Comparison of ENCODE assay signal across 18 mouse cellular contexts in the genomic region with DNA sequence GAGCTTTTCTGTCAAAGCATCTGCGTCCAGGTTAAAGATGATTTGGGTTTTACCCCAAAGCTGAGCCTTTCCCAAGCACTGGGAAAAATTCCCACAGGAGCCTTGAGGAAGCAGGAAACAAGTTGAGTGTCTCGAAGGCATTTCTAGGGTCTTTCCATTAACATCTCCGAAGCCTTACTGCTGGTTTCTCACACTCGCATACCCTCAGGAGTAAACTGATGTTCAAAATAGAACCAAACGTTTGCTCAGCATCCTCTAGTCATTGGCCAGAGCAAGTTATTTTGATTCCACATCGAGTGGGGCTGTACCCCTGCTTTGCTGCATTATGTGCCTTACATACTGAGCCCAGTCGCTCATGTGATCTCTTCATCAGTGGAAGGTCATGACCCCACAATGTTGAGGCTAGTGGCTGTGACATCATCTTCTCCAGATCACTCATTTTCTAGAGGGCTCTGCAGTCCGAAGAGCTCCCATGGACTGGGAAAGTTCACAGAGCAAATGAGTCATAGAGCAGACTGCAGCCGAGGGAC.
A peak's percentile ranks its signal among the peaks of the same experiment; 100 is the strongest.
DNase-seq lines count a peak whose midpoint lies in the region; TF ChIP-seq lines count a peak whose summit lies in the region.
"Had no signal": no experiment of that assay in that cellular context is flagged by ENCODE, and none has a peak within 500 bp of the region (broad histone marks: within the 10 kb centered on the region; RNA-seq: fewer than 3 reads in every experiment).

No protein-coding gene starts in this region.

- peak overlapping the region; percentile 20; the same call in 1 of the 2 replicates for H3K27ac ChIP-seq in heart, adult 2 months
- H3K27ac ChIP-seq: embryonic facial prominence, embryonic 15.5 days; forebrain, embryonic 10.5 days; heart, embryonic 15.5 days; hindbrain, embryonic 12.5 days had no signal

- no peak overlapping the region for H3K9ac ChIP-seq in heart, adult 2 months (ENCODE audit: low read depth, low read length)
- H3K9ac ChIP-seq: embryonic facial prominence, embryonic 15.5 days; heart, embryonic 15.5 days; hindbrain, embryonic 12.5 days had no signal

- no peaks in the 10 kb centered on the region for H3K27me3 ChIP-seq in heart, adult 2 months (ENCODE audit: control insufficient read depth, insufficient read depth, low read length)
- H3K27me3 ChIP-seq: embryonic facial prominence, embryonic 15.5 days; heart, embryonic 15.5 days; hindbrain, embryonic 12.5 days; Patski had no signal

- H3K4me3 ChIP-seq in heart, adult 2 months, result no peak overlapping the region
- H3K4me3 ChIP-seq: embryonic facial prominence, embryonic 15.5 days; erythroblast, embryonic 14.5 days; forebrain, embryonic 10.5 days; heart, embryonic 15.5 days; hindbrain, embryonic 12.5 days had no signal

- no peak for TF ChIP-seq CTCF in heart, adult 2 months (IDR thresholded peaks at IDR 0.05)

- TF ChIP-seq EP300 in heart, adult 2 months (IDR thresholded peaks at IDR 0.05; ENCODE audit: insufficient read depth, low read depth, low read length), result no peak

- H3K4me1 ChIP-seq in heart, adult 2 months (ENCODE audit: control insufficient read depth, insufficient read depth, low read length), result no peaks in the 10 kb centered on the region; the same call in 1 of the 2 replicates
- H3K4me1 ChIP-seq: embryonic facial prominence, embryonic 15.5 days; forebrain, embryonic 10.5 days; heart, embryonic 15.5 days; hindbrain, embryonic 12.5 days had no signal

- WGBS in heart, adult 2 months, result 46% methylated on average over 9 of the region's 9 CpGs

- H3K79me2 ChIP-seq in heart, adult 2 months (replicated peaks; ENCODE audit: control insufficient read depth, insufficient read depth, low read length), result no peaks in the 10 kb centered on the region

- peak; percentile 0 to 7 for DNase-seq in adrenal gland, postnatal 36 days
- no peak for DNase-seq in adrenal gland, postnatal 4 days (ENCODE audit: low spot score in 2 of 2)
- peak in 1 of 2 experiments; percentile 3 for DNase-seq in heart, adult 2 months
- DNase-seq in heart, postnatal 14 days, result no peak
- DNase-seq in Muller cell, postnatal 12 days (ENCODE audit: inconsistent ontology term), result peak; percentile 25
- no peak for DNase-seq in natural killer cell, adult 2 months (ENCODE audit: low spot score in 2 of 2)
- DNase-seq in cerebellum, postnatal 36 days, result no peak
- DNase-seq: cerebellum, adult 18-20 months; cerebellum, adult 9-11 months; embryo, embryonic 11 days; heart, postnatal 36 days; kidney, adult 9 months had no signal

- intact Hi-C loops in heart, adult 2 months (cut with DNase I), result loop anchor here (5.0 to 10.0 kb wide), 2 partner anchors 195 to 198 kb away; a partner anchor contains a TSS
- intact Hi-C loops in heart, postnatal 14 days (cut with DNase I), result loop anchor here (5.0 to 10.0 kb wide), 3 partner anchors 195 to 858 kb away; a partner anchor contains a TSS

- no peak for TF ChIP-seq POLR2A in heart, adult 2 months (IDR thresholded peaks at IDR 0.05; ENCODE audit: insufficient read depth, low read depth, low read length)

- no peaks in the 10 kb centered on the region for H3K36me3 ChIP-seq in heart, adult 2 months (ENCODE audit: control insufficient read depth, insufficient read depth, low read length)
- H3K36me3 ChIP-seq: embryonic facial prominence, embryonic 15.5 days; forebrain, embryonic 10.5 days; heart, embryonic 15.5 days; hindbrain, embryonic 12.5 days had no signal

Comparison
In these comparisons a context has a peak if more than half of its experiments do, and no peak if none do; other contexts are left out.
1. DNase-seq: peak in adrenal gland, postnatal 36 days (2 of 2) and Muller cell, postnatal 12 days (single experiment); none in adrenal gland, postnatal 4 days (0 of 2), heart, postnatal 14 days (0 of 2), natural killer cell, adult 2 months (0 of 2) and cerebellum, postnatal 36 days (0 of 2).